Mouse (Mus musculus) MEL (cell line): ENCODE measurements around the gene Adgrg5.

ENCODE experiments used
- CTCF ChIP-seq, 3 experiments: IDR thresholded peaks in 2 of 3; conservative IDR thresholded peaks in 1 of 3; 2 replicates each; pipeline ENCODE4 v1.5.1; 2011 to 2012; ENCODE audit warnings: low read length in 3 of 3, low read depth in 2 of 3, mild to moderate bottlenecking in 2 of 3, improper control_type of control experiment in 1 of 3, inconsistent platforms in 1 of 3, mixed read lengths in 1 of 3, moderate library complexity in 1 of 3; ENCODE audit not compliant: control insufficient read depth in 1 of 3, insufficient read depth in 1 of 3, poor library complexity in 1 of 3, severe bottlenecking in 1 of 3
- EP300 ChIP-seq, 2 experiments: IDR thresholded peaks; 2 replicates each; pipeline ENCODE4 v1.6.1; 2011; ENCODE audit warnings: improper control_type of control experiment in 2 of 2, low read length in 2 of 2, low read depth in 1 of 2, mild to moderate bottlenecking in 1 of 2
- HCFC1 ChIP-seq: IDR thresholded peaks from 2 replicates; pipeline ENCODE4 v1.6.1; 2012; ENCODE audit warnings: low read depth, mild to moderate bottlenecking, inconsistent platforms, low read length, improper control_type of control experiment, moderate library complexity
- POLR2A ChIP-seq, 2 experiments: IDR thresholded peaks; 2 replicates each; pipeline ENCODE4 v1.6.1; 2011 to 2012; ENCODE audit warnings: low read length in 2 of 2, mild to moderate bottlenecking in 2 of 2, control low read depth in 1 of 2, improper control_type of control experiment in 1 of 2, low read depth in 1 of 2, moderate library complexity in 1 of 2; ENCODE audit not compliant: control insufficient read depth in 1 of 2, insufficient read depth in 1 of 2, poor library complexity in 1 of 2
- SMC3 ChIP-seq: IDR thresholded peaks from 2 replicates; pipeline ENCODE4 v1.6.1; 2011; ENCODE audit warnings: low read depth, low read length, improper control_type of control experiment
- TAL1 ChIP-seq: IDR thresholded peaks from 2 replicates; pipeline ENCODE4 v1.6.1; 2012; ENCODE audit warnings: mild to moderate bottlenecking, inconsistent platforms, low read length, moderate library complexity, mixed read lengths
- TBP ChIP-seq: IDR thresholded peaks from 2 replicates; pipeline ENCODE4 v1.8.0; 2011; ENCODE audit warnings: low read depth, low read length, improper control_type of control experiment
- UBTF ChIP-seq: IDR thresholded peaks from 2 replicates; pipeline ENCODE4 v1.6.1; 2012; ENCODE audit warnings: low read depth, mild to moderate bottlenecking, inconsistent platforms, low read length, improper control_type of control experiment, moderate library complexity, borderline replicate concordance; ENCODE audit not compliant: insufficient read depth
- USF1 ChIP-seq: IDR thresholded peaks from 2 replicates; pipeline ENCODE4 v1.6.1; 2014; ENCODE audit warnings: low read depth, mild to moderate bottlenecking, inconsistent platforms, low read length, improper control_type of control experiment, moderate library complexity

DNA sequence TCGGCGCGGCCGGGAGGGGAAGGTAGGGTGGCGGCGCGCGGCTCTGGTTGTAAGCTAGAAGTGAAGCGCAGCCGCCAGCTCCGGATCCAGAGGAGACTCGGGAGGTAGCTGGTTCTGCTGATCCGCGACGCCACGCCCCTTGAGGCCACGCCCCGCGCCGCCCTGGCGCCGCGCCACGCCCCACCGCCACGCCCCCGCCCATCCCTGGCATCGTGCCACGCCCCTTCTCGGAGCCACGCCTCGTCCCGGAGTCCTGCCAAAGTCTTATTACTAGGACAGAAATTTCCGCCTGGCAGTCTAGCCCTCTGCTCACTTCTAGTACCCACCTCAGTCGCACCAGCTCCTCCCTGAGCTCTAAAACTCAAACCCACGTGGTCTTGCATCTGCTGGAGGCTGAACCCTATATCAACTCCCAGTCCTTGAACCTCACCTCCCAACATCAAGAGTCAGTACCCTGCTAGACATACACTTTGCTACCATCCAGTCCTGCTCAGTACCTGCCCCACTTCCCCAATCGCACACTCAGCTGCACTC lies 47.2 kb upstream of the Adgrg5 start, which contains the start of gene Dok4:
- no peak for TF ChIP-seq UBTF
- peak; percentile 73 for TF ChIP-seq USF1
- no peak for TF ChIP-seq CTCF (IDR thresholded peaks at IDR 0.05 in 2 of 3, conservative IDR thresholded peaks at IDR 0.05 in 1 of 3; ENCODE audit: control insufficient read depth in 1 of 3, insufficient read depth in 1 of 3, low read depth in 2 of 3, low read length in 3 of 3, poor library complexity in 1 of 3, severe bottlenecking in 1 of 3)
- no peak for TF ChIP-seq EP300 (IDR thresholded peaks at IDR 0.05; ENCODE audit: low read depth in 1 of 2, low read length in 2 of 2)
- TF ChIP-seq POLR2A (IDR thresholded peaks at IDR 0.05; ENCODE audit: control insufficient read depth in 1 of 2, insufficient read depth in 1 of 2, low read depth in 1 of 2, low read length in 2 of 2, poor library complexity in 1 of 2) = peak in 1 of 2 experiments; percentile 18; a peak in 1 of 4 replicates
- no peak for TF ChIP-seq TBP
- no peak for TF ChIP-seq SMC3
- no peak for TF ChIP-seq HCFC1
- TF ChIP-seq TAL1 = no peak
